Mouse (Mus musculus) cerebellum, postnatal 25 days (tissue): ENCODE measurements around the gene Hmgcll1.

Source experiments
- DNase-seq, 2 experiments: peaks; one replicate each; pipeline ENCODE4 v3.0.0; 2021; ENCODE audit warnings: mixed read lengths in 2 of 2

Gene Hmgcll1

GRCm38 (mm10) chr9:76014631-76015531 lies at the start of gene Hmgcll1:
Hmgcll1 (plus strand) TSS chr9:76014855.
- peak; percentile 84 to 86 for DNase-seq

- DNase-seq: no peak
These were observed 34.6 kb upstream of the Hmgcll1 start for GRCm38 (mm10) chr9:75980097-75980496.

GRCm38 (mm10) chr9:75981139-75981538 lies 33.5 kb upstream of the Hmgcll1 start:
- DNase-seq: no peak

- DNase-seq: no peak
These were observed 25.2 kb upstream of the Hmgcll1 start for GRCm38 (mm10) chr9:75989491-75989890.

GRCm38 (mm10) chr9:75998791-75999350 lies 15.8 kb upstream of the Hmgcll1 start:
- DNase-seq: no peak

GRCm38 (mm10) chr9:76000876-76001858 lies 13.5 kb upstream of the Hmgcll1 start:
- no peak for DNase-seq

GRCm38 (mm10) chr9:76003066-76003465 lies 11.6 kb upstream of the Hmgcll1 start:
- DNase-seq: no peak

- no peak for DNase-seq
These were observed 11.0 kb upstream of the Hmgcll1 start for GRCm38 (mm10) chr9:76003637-76004036.

GRCm38 (mm10) chr9:76007342-76007970 lies 7.2 kb upstream of the Hmgcll1 start:
- no peak for DNase-seq

GRCm38 (mm10) chr9:76013789-76014188 lies 866 bp upstream of the Hmgcll1 start:
- peak in 1 of 2 experiments; percentile 21 for DNase-seq

- peak in 1 of 2 experiments; percentile 31 for DNase-seq
These were observed 1.3 kb downstream of the Hmgcll1 start for GRCm38 (mm10) chr9:76015971-76016370.

- DNase-seq: no peak
These were observed 1.9 kb downstream of the Hmgcll1 start for GRCm38 (mm10) chr9:76016506-76016905.

- no peak for DNase-seq
These were observed 8.9 kb downstream of the Hmgcll1 start for GRCm38 (mm10) chr9:76023551-76023973.

GRCm38 (mm10) chr9:76024277-76025246 lies 9.9 kb downstream of the Hmgcll1 start:
- peak in 1 of 2 experiments; percentile 32 for DNase-seq

GRCm38 (mm10) chr9:76029471-76030199 lies 15.0 kb downstream of the Hmgcll1 start:
- DNase-seq: peak in 1 of 2 experiments; percentile 53

- DNase-seq: no peak
These were observed 20.4 kb downstream of the Hmgcll1 start for GRCm38 (mm10) chr9:76035058-76035457.

- DNase-seq: peak in 1 of 2 experiments; percentile 8
These were observed 23.9 kb downstream of the Hmgcll1 start for GRCm38 (mm10) chr9:76038327-76039103.

GRCm38 (mm10) chr9:76039711-76040110 lies 25.1 kb downstream of the Hmgcll1 start:
- DNase-seq: no peak

- DNase-seq: peak in 1 of 2 experiments; percentile 13
These were observed 28.7 kb downstream of the Hmgcll1 start for GRCm38 (mm10) chr9:76043341-76043740.
